Mouse (Mus musculus): ENCODE data around the gene Gm49342. TPM values are rescaled to one million over a fixed set of nuclear protein-coding genes. Genes with fewer than 3 reads are reported as not detected.
"Not testable (repeated sequence)": the region's sequence is repeated elsewhere in the genome, so short reads cannot be mapped to it uniquely, and the experiment has no call there.

Gm49342 gene
- polyA plus RNA-seq, 1 experiment from 2014 or later = not detected

GRCm38 (mm10) chr14:50973054-50973453, 28.7 kb downstream of the Gm49342 start:
- not testable (repeated sequence) for H3K27ac ChIP-seq; H3K9me3 ChIP-seq; H3K9ac ChIP-seq; ATAC-seq (ENCODE audit: low FRiP score); H3K36me3 ChIP-seq (replicated peaks); H3K4me2 ChIP-seq; H3K27me3 ChIP-seq; H3K4me3 ChIP-seq (replicated peaks)
- peaks cover 19% of the 10 kb centered on the region for H3K4me1 ChIP-seq
- WGBS = 91% methylated on average over 5 of the region's 5 CpGs

GRCm38 (mm10) chr14:50973700-50974099, 29.4 kb downstream of the Gm49342 start:
- WGBS = 22% methylated on average over 4 of the region's 4 CpGs
- ATAC-seq (ENCODE audit: low FRiP score) = no peak
- H3K9ac ChIP-seq = no peak overlapping the region

DNA sequence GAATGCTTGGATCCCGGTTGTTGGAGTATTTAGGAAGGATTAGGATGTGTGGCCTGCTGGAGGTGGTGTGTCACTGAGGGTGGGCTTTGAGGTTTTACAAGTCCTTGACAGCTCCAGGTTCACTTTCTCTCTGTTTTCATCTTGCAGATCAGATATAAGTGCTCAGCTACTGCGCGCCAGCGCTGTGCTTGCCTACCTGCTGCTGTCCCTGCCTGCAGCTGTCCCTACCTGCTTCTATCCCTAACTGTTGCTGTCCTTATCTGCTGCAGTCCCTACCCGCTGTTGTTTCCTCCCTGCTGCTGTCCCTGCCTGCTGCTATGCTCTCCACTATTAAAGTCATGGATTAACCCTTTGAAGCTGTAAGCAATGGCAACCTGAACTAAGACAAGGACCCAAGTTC, 30.7 kb downstream of the Gm49342 start:
- Histone ChIP-seq H3K9me3 (no peaks in the 10 kb centered on the region), H3K36me3 (replicated peaks) (no peaks in the 10 kb centered on the region), H3K4me3 (replicated peaks) (no peak overlapping the region), H3K27me3 (no peaks in the 10 kb centered on the region), H3K9ac (no peak overlapping the region), H3K27ac (no peak overlapping the region), H3K4me1 (peaks cover 9% of the 10 kb centered on the region), H3K4me2 (no peak overlapping the region)
- 53% methylated on average over 5 of the region's 5 CpGs for WGBS
- ATAC-seq (ENCODE audit: low FRiP score) = no peak

More at GRCm38 (mm10) chr14:50973700-50974099, 29.4 kb downstream of the Gm49342 start:
- Histone ChIP-seq H3K9me3 (no peaks in the 10 kb centered on the region), H3K27me3 (no peaks in the 10 kb centered on the region), H3K4me1 (peaks cover 19% of the 10 kb centered on the region), H3K27ac (no peak overlapping the region), H3K4me3 (replicated peaks) (no peak overlapping the region), H3K36me3 (replicated peaks) (no peaks in the 10 kb centered on the region), H3K4me2 (no peak overlapping the region)

DNA sequence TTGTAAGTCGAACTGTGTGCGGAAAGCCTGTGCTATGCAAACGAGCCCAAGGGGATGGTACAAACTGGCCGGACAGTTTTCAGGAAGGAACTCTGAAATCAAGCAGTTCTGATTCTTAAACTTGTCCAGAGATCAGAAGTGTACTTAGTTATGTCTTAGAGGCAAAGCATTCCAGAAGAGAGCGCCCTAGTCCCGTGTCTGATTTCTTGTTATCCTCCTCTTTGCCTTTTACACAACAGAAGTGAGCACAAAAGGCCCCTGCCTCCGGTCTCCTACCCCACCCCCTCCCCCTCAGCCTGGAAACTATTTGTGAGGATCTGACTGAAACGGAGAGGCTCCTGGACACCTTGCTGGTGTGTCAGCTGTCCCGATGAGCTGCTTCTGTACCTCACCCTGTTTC, 32.4 kb downstream of the Gm49342 start:
- no peaks in the 10 kb centered on the region for H3K9me3 ChIP-seq
- 9% methylated on average over 9 of the region's 9 CpGs for WGBS
- peaks cover 6% of the 10 kb centered on the region; the same call in 1 of the 2 replicates for H3K4me1 ChIP-seq
- no peak for ATAC-seq (ENCODE audit: low FRiP score)
- no peak overlapping the region for H3K9ac ChIP-seq
- no peaks in the 10 kb centered on the region for H3K27me3 ChIP-seq
- no peaks in the 10 kb centered on the region for H3K36me3 ChIP-seq (replicated peaks)
- H3K4me3 ChIP-seq (replicated peaks) = no peak overlapping the region
- H3K27ac ChIP-seq = no peak overlapping the region
- H3K4me2 ChIP-seq = peak overlapping the region; percentile 1

- H3K4me1 ChIP-seq; ATAC-seq (ENCODE audit: low FRiP score); H3K9ac ChIP-seq; H3K4me2 ChIP-seq; H3K36me3 ChIP-seq (replicated peaks); H3K27ac ChIP-seq; H3K9me3 ChIP-seq; H3K27me3 ChIP-seq; H3K4me3 ChIP-seq (replicated peaks): not testable (repeated sequence)
- WGBS = 95% methylated on average over 6 of the region's 6 CpGs
These were observed 34.1 kb downstream of the Gm49342 start for GRCm38 (mm10) chr14:50978451-50978850.

- Histone ChIP-seq H3K27ac (no peak overlapping the region), H3K9ac (no peak overlapping the region), H3K4me2 (no peak overlapping the region), H3K4me3 (replicated peaks) (no peak overlapping the region), H3K36me3 (replicated peaks) (no peaks in the 10 kb centered on the region), H3K4me1 (peaks cover 6% of the 10 kb centered on the region; the same call in 1 of the 2 replicates), H3K27me3 (no peaks in the 10 kb centered on the region), H3K9me3 (no peaks in the 10 kb centered on the region)
- no peak for ATAC-seq (ENCODE audit: low FRiP score)
These were observed 35.3 kb downstream of the Gm49342 start for GRCm38 (mm10) chr14:50979631-50980030.

- no peaks in the 10 kb centered on the region for H3K36me3 ChIP-seq (replicated peaks)
- no peak overlapping the region for H3K4me3 ChIP-seq (replicated peaks)
- no peak for ATAC-seq (ENCODE audit: low FRiP score)
- 49% methylated on average over 2 of the region's 2 CpGs for WGBS
- H3K4me1 ChIP-seq = peaks cover 6% of the 10 kb centered on the region; the same call in 1 of the 2 replicates
- no peak overlapping the region for H3K9ac ChIP-seq
- H3K27me3 ChIP-seq = no peaks in the 10 kb centered on the region
- no peaks in the 10 kb centered on the region for H3K9me3 ChIP-seq
- no peak overlapping the region for H3K27ac ChIP-seq
- H3K4me2 ChIP-seq = no peak overlapping the region
These were observed 36.9 kb downstream of the Gm49342 start for GRCm38 (mm10) chr14:50981207-50981606.

DNA sequence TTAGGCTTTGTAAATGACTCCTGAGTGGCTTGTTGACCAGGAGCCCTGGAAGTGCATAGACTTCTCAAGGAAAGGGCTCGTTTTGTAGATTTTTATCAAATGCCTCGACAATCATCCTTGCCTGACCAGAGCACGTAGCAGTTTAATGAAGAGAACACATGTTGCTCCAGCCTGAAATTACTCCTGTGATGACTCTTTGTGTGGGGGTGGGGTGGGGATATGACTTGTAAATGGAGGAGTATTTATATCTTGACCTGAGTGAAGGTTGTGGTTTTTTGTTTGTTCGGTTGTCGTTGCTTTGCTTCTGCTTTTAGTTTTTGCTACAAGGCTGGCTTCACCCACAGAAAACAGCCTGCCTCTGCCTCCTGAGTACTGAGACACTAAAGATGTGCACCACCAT, 37.5 kb downstream of the Gm49342 start:
- H3K4me3 ChIP-seq (replicated peaks) = no peak overlapping the region
- no peak overlapping the region for H3K9ac ChIP-seq
- no peaks in the 10 kb centered on the region for H3K36me3 ChIP-seq (replicated peaks)
- no peak overlapping the region for H3K4me2 ChIP-seq
- H3K9me3 ChIP-seq = no peaks in the 10 kb centered on the region
- no peak overlapping the region for H3K27ac ChIP-seq
- 91% methylated on average over 5 of the region's 5 CpGs for whole genome bisulfite sequencing
- no peak for ATAC-seq (ENCODE audit: low FRiP score)
- peaks cover 2% of the 10 kb centered on the region; the same call in 1 of the 2 replicates for H3K4me1 ChIP-seq
- no peaks in the 10 kb centered on the region for H3K27me3 ChIP-seq

GRCm38 (mm10) chr14:50987668-50988067, 43.4 kb downstream of the Gm49342 start:
- ATAC-seq (ENCODE audit: low FRiP score) = no peak
- no peak overlapping the region for H3K4me3 ChIP-seq (replicated peaks)
- H3K4me2 ChIP-seq = no peak overlapping the region
- H3K27ac ChIP-seq = no peak overlapping the region
- H3K9ac ChIP-seq = no peak overlapping the region
- H3K36me3 ChIP-seq (replicated peaks) = no peaks in the 10 kb centered on the region
- 85% methylated on average over 2 of the region's 2 CpGs for WGBS
- no peaks in the 10 kb centered on the region for H3K4me1 ChIP-seq
- no peaks in the 10 kb centered on the region for H3K9me3 ChIP-seq
- H3K27me3 ChIP-seq = no peaks in the 10 kb centered on the region

DNA sequence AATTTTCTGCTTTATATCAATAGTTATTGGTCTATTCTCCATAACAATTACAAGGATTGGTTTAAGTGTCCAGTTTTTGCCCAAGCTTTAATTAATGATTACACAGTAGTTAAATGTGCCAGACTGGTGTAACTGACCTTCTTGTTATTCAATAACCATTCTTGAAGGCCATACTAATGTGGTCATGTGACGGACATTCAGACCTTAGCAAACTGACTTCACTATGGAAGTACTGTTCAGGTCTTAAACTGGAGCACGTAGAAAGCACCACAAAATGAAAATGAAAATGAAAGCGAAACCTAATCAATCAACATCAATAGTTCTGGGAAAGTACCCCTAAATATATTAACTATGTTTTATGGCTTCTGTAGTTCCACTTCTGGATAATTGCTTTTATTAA, 46.7 kb downstream of the Gm49342 start:
- Histone ChIP-seq H3K27ac (no peak overlapping the region), H3K27me3 (no peaks in the 10 kb centered on the region), H3K36me3 (replicated peaks) (no peaks in the 10 kb centered on the region), H3K9me3 (no peaks in the 10 kb centered on the region), H3K4me2 (no peak overlapping the region), H3K4me1 (no peaks in the 10 kb centered on the region), H3K4me3 (replicated peaks) (no peak overlapping the region), H3K9ac (no peak overlapping the region)
- ATAC-seq (ENCODE audit: low FRiP score) = no peak
- 88% methylated on average over 3 of the region's 3 CpGs for WGBS

GRCm38 (mm10) chr14:50997088-50997487, 52.8 kb downstream of the Gm49342 start:
- Histone ChIP-seq H3K27ac (no peak overlapping the region), H3K27me3 (no peaks in the 10 kb centered on the region), H3K36me3 (replicated peaks) (no peaks in the 10 kb centered on the region), H3K4me3 (replicated peaks) (no peak overlapping the region), H3K9me3 (no peaks in the 10 kb centered on the region), H3K4me1 (no peaks in the 10 kb centered on the region), H3K9ac (no peak overlapping the region), H3K4me2 (no peak overlapping the region)
- 86% methylated on average over 3 of the region's 3 CpGs for WGBS
- ATAC-seq (ENCODE audit: low FRiP score) = no peak

GRCm38 (mm10) chr14:50997999-50998666, 53.8 kb downstream of the Gm49342 start:
- H3K4me3 ChIP-seq (replicated peaks) = no peak overlapping the region
- H3K27me3 ChIP-seq = no peaks in the 10 kb centered on the region
- H3K4me1 ChIP-seq = no peaks in the 10 kb centered on the region
- no peak overlapping the region for H3K4me2 ChIP-seq
- 89% methylated on average over 2 of the region's 2 CpGs for WGBS
- H3K9ac ChIP-seq = no peak overlapping the region
- H3K36me3 ChIP-seq (replicated peaks) = no peaks in the 10 kb centered on the region
- no peak for ATAC-seq (ENCODE audit: low FRiP score)
- H3K9me3 ChIP-seq = no peaks in the 10 kb centered on the region
- H3K27ac ChIP-seq = no peak overlapping the region

DNA sequence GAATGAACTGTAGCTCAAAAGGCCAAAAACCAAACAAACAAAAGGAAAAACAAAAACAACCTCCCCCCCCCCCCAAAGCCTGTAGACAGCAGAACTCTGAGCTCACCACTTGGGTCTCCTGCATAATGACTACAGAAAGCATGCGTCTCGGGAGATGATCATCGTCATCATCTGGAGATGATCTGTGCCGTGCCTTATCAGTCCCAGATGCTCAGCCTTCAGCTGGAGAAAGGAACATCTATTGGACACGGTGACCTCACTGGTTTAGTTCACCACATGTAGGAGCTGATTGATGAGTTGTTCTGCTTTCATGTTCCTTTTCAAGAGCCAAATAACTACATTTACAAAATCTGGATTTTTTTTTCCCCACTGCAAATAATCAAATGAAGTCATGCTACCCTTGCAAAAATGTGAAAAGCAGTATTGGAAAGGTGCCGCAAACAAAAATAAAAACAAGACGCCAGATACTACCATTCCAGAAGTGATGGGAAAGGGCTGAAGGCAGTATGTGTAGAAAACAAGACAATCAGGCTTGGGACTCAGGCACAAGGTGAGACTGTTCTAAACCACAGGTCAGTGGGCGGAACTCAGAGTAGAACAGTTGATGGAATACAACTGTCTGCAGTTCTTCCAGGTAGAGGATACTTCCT, 63.0 kb downstream of the Gm49342 start, which contains the start of gene Rnase10:
Gene Rnase10 (plus strand): TSS at position 600 of the 650 bp plus-strand sequence.
- Histone ChIP-seq H3K27ac (no peak within 1 kb of the TSS), H3K27me3 (no peaks in the 10 kb centered on the region), H3K4me2 (no peak within 1 kb of the TSS), H3K9me3 (no peaks in the 10 kb centered on the region), H3K4me3 (replicated peaks) (no peak within 1 kb of the TSS), H3K36me3 (replicated peaks) (no peaks in the 10 kb centered on the region), H3K4me1 (no peaks in the 10 kb centered on the region), H3K9ac (no peak within 1 kb of the TSS)
- WGBS = 88% methylated on average over 8 of the region's 8 CpGs
- ATAC-seq (ENCODE audit: low FRiP score) = no peak

Measured in forebrain, embryonic 12.5 days (tissue).